Mouse (Mus musculus): ENCODE measurements around the gene Myb.

- TF ChIP-seq CTCF (IDR thresholded peaks at IDR 0.05; ENCODE audit: extremely low read depth, insufficient read length, insufficient replicate concordance, low read depth, low read length): no peak
- TF ChIP-seq POLR2A (IDR thresholded peaks at IDR 0.05; ENCODE audit: low read depth, low read length): no peak
These were observed 77.3 kb downstream of the Myb start for GRCm38 (mm10) chr10:21083391-21083918.
